Mouse (Mus musculus): Measurements from ENCODE around the gene Prdx5.

Gene Prdx5

DNA sequence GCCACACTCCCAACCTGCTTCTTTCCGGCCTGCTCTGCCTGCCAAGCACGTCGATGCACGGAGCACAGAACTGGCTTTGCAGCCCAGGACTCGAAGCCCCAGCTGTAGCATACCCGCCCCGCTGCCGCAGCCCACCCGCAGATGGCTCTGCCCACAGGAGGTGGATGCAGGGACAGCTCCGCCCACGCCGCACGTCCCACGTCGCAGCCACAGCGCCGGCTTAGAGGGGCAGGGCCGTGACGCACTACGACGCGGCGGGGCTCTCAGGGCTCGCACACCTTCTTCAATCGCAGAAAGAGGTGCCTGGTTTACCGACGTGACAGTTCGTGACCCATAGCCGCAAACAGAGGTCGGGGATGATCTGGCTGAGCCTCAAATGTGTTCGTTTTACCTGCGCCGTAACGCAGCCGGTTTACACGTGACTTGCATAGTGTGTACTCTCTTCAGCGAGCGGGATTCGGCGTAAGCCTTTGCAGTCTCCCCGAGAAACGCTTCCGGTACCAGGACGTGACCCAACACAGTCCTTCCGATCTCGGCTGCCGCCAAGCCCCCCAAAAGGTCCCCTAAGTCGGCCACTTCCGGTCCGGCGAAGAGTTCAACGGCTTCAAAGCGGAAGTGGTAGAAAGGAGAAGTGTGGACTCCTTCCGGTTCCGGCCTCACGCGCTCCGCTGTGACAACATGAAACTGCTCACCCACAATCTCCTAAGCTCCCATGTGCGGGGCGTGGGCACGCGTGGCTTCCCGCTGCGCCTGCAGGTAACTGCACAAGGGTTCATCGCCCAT is at the start of gene Prdx5, which contains the start of gene Trmt112:
TSS of gene Prdx5 (minus strand) at position 600 of the 783 bp plus-strand sequence.
TSS of gene Trmt112 (plus strand) at position 192 of the 783 bp plus-strand sequence.
- DNase-seq = peak; percentile 99

DNA sequence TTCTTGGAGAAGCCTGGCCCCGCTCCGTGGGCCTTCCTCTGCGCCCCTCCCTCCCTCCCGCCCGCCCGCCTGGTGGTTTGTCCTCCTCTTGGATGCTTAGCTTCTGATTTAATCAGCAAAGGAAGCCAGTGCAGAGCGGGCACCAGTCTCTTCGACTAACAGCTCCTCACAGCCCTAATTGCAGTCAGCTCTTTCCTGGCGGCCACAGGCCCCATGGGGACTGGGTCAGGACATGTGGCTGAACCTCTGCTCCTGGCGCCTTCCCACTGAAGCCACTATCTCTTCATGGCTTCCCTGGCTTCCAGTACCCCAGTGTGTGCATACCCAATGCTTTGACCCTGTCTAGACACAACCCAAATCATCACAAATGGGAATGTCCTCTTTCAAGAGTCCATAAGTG is 46.6 kb upstream of the Prdx5 start:
- peak; percentile 93 for DNase-seq

DNA sequence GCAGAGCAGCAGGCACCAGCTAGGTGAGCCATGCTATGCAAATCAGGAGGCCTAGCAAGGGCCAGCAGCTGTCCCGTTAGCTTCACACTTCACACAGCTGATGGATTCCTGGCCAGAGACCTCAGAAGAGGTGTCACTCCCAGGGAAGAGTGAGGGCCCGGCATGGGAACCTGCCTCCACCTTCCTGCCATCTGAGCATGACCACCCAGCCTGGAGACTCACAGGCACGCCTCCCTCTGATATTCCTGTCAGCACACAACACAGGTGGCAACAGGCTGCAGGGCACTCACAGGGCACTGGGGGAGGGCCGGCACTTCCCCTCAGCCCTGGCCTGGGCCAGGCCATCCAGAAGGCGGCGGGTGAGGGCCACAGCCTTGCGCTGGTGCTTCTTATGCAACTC is 45.5 kb upstream of the Prdx5 start:
- DNase-seq = peak; percentile 97

DNA sequence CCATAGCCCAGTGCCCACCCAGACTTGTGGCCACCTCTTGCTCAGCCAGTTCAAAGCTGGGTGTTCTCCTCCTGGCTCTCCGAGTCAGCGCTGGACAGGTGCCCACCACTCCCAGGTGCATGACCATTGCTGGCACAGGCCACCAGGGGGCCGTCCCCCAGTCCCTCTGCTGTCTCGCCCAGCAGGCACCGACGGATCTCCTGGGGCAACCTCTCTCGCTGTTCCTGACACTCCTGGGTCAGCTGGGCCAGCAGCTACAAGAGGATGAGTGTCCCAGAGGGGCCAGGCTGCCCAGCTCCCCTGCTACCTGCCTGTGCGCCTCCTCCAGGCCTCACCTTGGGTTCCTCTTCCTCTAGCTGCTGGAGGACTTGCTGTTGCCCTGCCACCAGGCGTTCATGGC is 44.1 kb upstream of the Prdx5 start:
- peak; percentile 96 for DNase-seq

DNA sequence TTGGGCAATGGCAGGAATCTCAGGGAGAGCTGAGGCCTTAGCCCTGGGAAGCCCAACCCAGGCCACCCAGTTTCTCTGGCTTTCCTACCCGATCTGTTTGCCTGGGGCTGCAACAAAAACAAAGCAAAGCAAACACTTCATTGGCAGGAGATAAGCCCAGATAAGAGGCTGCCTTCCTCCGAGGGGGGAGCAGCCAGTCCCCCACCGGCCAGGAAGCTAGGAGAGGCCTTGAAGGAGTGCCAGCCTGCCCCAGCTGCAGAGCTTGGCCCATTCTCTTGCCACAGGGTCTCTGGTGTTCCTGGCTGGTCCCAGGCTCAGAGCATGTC is 42.8 kb upstream of the Prdx5 start:
- peak; percentile 98 for DNase-seq

DNA sequence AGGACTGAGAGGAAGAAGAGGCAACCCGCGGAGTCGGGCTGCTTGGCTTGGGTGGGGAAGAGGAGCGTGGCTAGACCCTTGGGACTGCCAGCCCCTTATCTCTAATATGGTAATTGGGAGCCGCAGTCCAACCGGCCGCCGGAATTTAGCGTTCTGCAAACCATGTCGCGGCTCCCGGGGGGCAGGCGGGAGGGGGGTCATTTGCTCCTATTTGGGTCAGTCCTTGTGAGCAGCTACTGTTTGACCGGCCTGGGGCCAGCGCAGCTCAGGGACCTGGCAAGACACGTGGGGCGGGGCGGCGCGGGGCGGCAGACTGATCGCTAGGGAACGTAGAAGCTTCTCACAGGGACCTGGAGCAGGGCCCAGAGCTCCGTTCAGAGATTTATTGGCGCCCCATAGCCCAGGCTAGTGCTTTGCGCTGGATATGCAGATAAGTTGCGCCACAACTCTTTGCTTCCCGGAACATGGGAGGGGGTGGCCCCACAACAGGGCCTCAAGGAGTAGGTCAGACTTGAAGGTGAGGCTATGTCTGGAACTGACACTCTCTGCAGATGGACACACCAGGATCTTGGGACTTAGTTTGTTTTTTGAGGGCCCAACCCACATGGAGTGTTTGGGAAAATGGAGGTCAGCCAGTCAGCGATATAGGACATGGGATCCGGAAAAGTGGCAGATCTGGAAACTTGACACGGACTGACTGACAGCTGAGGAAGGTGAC is 42.2 kb upstream of the Prdx5 start:
- DNase-seq = peak; percentile 99

DNA sequence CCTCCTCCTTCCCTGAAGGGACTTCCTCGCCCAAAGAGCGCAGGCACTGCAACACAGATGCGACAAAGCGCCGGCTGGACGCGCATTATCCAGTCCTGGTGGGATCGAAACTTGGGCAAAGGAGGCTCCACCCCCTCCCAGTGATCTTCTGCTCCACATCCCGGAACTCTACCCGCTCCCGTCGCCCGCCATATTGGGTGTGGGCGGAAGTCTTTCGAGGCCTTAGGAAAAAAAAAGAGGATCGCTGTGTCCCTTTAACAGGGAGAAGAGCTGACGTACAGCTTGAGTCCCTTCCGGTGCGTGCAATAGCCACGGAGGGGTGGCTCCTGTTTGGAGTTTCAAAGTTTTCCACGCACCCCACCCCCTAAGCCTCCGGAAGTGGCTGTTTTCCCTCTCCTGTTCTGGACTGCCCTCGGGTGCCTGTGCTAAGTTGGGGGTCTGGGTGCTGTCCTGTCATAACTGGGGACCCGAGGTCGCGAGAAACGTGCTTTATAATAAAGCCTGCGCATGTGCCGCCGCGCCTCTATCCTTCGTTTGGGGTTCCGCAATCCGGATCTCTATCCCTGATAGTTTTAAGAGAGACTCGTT is 41.6 kb upstream of the Prdx5 start:
- DNase-seq = peak; percentile 100

DNA sequence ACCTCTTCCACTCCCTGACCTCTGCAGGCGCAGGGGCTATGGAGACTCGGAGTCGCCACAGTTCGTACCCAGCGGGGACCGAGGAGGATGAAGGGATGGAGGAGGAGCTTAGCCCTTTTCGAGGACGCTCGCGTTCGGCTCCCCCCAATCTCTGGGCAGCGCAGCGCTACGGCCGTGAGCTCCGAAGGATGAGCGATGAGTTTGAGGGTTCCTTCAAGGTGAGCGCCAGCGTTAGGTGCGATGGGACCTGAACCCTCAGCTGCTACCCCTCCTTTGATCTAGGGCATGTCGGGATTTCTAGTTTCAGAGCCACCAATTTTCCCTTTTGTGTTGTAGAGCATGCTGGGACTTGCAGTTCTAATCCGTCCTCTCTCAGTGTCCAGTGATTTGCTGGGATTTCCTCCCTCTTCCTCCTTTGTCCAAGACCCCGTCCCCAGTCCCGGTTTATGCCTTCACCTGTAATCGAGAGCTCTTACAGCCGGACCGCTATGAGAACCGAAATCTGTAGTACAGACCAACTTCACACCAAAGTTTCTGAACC is 40.8 kb upstream of the Prdx5 start:
- peak; percentile 97 for DNase-seq

DNA sequence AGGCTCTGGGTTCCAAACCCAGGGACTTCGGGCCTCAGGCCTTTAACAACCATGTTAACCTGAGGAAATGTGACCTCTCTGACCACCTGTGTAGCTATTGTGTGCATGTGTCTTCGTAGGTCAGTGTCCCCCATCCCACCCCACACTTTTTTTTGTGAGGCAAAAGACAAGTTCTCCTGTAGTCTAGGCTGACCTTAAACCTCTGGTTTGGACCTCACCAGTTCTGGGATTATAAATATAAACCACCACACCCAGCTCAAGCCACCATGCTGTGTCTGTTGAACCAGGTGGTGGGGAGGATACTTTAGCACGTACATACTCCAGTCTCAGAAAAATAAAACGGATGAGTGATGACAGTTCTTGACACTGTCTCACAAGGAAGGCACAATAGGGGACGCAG is 40.0 kb upstream of the Prdx5 start:
- DNase-seq = peak; percentile 92

DNA sequence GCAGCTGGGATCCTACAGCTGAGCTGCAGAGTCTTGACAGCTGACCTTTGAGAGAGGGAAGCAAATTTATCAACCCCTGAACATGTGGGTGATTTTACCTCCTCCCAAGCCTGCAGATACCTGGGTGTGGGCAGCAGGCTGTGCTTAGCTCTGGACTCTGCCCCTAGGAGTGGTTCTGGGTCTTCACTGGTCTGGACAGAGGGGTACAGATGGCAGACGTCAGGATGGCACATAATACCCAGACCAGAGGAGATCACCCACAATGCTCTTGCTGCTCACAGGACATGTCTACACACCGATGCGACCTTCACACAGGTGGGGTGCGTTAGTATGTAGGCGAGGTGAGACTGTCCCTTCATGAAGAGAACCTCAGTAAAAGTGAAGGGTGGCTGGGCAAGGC is 39.6 kb upstream of the Prdx5 start:
- DNase-seq = peak; percentile 92

DNA sequence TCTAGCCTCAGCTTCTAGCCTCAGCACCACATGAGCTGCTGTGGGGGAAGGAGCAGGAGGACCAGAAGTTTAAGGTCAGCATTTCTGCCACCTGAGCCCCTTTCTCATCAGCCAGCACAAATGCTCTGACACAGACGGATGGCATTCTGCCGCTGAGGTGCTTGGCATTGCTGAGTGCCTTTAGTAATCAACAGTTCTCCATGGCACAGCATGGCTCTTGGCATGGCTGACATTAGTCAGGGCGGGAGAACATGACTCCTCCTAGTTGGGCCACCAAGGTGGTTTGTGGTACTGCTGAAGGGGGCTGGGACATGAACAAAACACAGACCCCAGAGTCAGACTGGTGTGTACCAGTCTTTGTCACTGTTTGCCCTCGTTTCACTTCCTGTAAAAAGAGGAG is 38.3 kb upstream of the Prdx5 start:
- peak; percentile 90 for DNase-seq

DNA sequence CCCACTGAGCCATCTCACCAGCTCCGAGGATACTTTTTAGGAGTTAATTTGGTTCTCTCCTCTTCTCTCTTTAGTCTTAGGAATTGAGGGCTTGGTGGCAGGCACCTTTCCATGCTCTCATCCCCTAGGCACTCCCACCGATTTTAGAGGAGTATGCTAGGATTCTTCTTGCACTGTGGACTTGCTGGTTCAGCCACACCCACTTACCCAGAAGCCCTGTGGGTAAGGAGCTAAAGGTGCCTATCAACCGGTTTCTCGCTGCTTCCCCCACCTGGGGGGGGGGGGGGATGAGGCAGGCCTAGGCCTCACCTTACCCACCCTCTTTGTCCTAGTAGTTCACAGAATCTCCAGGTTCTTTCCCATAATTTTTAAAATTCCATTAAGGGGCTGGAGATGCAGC is 37.8 kb upstream of the Prdx5 start:
- no peak for DNase-seq

DNA sequence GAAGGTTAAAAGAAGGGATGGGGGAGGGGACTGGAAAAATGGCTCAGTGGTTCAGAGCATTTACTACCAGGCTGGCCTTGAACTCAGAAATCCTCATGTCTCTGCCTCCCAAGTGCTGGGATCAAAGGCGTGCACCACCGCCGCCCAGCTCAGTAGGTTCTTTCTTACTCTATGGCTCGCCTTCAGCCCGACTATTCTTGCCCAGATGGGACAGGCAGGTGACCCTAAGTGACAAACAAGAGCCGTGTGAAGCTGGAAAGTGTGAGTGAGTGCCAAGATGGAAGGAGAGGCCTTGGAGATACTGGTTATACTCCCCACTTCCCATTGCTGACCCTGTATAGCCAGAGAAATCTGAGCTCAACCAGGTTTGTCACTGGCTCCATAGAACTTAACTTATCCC is 33.8 kb upstream of the Prdx5 start:
- DNase-seq = peak; percentile 91

DNA sequence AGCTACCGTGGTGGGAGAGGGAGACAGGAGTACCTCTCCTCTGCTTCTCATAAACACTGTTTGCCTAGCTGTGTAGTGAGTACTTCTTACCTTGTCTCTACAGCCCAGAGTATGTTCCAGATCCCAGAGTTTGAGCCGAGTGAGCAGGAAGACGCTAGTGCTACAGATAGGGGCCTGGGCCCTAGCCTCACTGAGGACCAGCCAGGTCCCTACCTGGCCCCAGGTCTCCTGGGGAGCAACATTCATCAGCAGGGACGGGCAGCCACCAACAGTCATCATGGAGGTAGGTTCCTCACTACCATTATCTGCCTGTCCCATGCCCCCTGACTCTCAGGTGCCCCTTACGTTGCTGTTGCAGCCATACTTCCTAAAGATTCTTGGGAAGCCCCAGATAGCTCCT is 32.9 kb upstream of the Prdx5 start:
- no peak for DNase-seq

DNA sequence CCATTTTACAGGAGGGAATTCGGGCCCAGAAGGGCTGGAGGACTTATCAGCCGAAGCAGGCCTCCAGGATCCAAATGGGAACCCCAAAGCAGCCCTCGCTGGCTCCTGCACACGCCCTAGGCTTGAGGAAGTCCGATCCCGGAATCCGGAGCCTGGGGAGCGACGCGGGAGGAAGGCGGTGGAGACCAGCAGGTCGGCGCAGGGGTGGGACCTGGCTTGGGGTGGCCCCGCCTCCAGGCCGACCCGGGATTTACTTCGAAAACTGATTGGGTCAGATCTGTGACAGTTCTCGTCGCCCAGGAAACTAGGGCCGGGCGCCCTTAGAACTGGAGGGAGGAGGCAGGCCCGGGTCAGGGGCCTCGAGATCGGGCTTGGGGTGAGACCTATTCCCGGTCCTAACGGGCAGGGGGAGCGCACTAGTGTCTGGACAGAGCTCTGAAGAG is 32.4 kb upstream of the Prdx5 start, which contains the start of gene Gpr137:
TSS of gene Gpr137 (minus strand) at position 232 of the 443 bp plus-strand sequence.
- peak; percentile 100 for DNase-seq

DNA sequence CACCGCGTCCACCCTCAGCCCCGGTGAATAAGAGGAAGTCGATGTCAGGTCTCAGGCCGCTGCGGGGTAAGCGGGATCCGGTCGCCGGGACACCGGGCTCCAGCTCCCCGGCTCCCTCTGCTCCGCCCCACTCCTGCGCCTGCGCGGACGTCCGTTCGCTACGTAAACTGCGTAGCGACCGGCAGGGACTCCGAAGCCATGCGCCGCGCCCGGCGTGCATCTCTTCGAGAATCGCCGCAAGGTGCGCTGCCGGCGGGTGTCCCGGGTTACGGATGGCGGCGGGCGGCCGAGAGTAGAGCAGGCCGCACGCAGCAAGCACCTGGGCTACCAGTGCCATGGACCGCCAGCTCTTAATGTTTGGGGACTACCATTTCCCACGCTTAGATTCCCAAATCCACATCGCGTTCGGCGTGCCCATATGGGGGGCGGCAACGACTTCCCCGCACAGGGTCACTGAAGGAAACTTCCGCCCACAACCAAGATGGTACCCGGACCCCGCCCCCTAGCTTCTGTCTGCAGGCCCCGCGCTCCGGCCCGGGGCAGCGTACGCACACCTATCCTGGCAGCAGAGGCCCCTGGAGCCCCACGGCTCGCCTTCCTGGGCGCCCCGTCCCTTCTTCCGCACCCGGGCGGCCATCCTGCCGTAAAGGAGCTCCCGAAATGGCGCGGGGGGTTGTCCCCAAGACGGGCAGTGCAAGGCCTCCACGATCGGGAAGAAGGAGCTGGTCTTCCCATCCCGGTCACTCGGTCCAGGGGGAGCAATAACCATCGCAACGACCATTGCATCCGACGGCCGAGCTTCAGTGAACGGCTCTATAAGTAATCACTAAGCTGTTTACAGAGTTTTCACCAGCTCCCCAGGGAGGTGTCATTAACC is 31.7 kb upstream of the Prdx5 start, which contains the start of gene Bad:
TSS of gene Bad (plus strand) at position 490 of the 877 bp plus-strand sequence.
- peak; percentile 99 for DNase-seq

DNA sequence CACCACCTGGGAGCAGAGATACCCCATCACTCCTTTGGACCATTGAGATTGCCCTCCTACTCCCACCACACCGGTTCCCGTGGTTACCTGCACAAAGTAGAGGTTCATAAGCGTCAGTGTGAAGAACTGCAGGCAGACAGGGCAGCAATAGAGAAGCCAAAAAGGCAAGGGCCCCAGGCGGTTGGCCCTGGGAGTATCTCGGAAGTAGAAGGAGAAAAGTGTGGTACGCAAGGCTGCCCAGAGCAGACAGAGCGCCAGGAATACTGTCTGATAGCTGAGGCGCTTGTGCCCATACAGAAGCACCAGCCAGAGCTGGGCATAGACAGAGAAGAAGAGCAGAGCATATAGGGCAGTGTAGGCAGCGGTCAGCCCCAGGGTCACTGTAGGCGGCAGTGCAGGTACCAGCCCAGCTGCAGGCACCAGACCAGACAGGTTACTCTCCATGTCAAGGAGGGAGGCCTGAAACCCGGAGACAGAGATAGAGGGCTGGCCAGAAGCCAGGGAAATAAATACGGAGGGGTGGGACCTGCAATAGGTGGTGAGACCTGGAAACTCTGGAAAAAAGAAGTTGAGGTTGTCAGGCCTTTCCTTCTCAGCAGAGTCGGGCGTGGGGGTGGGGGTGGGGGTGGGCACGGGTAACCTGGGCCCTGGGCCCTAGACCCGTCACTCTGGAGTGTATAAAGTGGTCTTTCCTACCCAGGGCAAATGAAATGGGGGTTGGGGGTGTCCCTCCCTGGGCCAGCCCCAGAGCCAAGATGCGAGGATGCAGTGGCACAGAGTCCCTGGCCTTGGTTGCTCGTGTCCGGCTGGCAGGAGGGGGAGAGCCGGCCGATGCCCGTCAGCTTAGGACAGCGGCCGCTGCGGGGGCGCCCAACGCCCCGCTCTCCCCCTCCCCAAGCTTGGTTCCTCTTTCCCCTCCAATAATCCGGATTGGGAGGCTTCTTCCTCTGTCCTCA is 30.8 kb upstream of the Prdx5 start:
- DNase-seq = peak; percentile 93

DNA sequence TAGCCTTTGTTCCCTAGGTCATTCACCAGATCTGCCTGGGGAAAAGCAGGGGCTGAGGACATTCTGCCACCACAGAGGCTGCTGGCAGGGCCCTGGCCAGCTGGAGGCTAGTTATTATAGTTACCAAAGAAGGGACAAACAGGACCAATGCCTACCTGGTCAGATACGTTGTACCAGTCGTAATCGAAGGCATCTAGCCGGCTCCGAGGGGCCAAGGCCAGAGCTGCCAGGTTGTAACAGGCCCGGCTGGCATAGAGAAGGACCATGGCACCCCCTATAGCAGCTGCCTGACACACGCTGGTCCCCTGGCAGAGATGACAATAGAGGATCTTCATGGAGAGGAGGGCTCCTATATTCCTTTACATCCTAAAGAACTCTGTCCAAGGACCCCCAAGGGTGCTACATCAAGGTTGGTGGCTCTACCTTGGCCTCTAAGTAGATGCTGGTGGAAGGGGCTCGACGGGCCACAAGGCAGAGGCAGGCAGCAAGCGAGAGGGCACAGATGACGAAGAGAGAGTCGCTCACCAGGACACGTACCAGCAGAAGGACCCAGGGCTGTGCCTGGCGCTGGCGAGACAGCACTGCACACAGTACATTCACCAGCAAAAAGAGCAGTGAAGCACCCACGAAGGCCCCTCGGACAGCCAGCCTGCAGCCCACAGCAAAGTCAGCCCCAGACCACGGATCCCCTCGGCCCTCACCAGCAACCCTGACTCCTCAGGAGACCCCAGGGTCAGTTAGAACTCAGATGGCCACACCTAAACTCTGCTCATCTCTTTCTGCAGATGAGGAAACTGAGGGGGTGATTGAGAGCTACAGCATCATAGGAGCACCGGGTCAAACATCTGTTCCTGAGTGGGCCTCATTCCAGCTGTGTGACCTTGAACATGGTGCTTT is 29.4 kb upstream of the Prdx5 start:
- peak; percentile 94 for DNase-seq

DNA sequence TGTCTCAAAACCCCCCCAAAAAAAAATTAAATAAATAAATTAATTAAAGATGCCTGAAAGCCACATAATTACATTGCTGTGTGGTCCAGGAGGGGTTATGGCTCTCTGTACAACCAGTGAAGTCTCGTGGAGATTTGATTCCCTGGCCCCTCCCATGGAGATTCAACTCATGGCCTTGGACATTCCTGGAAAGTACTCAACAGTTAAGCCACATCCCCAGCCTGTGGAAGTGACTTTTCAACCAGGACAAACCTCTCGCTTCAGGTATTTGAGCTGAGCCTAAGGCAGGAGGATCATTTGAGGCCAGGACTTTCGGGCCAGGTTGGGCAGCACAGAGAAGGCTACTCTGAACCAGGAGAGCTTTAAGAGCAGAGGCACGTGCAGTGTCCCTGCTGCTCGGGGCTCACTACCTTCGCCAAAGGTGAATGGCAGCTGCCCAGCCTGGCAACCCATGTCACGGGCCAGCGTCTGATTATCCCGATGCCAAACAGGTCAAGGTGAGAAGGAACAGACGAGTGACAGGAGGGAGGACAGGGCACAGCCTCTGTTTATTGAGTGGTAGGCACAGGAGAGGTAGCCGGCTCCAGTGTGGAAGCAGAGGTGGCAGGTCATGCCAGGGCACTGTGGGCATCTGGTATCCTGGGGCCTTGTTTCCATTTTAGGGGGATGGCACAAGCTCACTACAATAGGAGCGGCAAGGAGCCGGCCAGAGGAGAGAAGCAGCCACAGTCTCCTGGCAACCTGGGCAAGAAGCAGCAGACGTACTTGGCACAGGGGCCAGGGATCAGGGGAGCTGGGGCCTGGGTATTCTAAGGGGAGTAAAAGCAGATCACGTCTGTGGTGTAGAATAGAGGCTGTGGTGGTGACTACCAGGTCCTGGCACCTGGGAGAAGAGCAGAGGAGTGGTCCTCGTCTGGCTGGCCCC is 27.9 kb upstream of the Prdx5 start:
- DNase-seq = peak; percentile 98
